Mouse (Mus musculus) heart, embryonic 13.5 days (tissue): Measurements from ENCODE around the gene Ptpru. TPM values are rescaled to one million over a fixed set of nuclear protein-coding genes. Genes with fewer than 3 reads are reported as not detected.
"Not testable (repeated sequence)": the region's sequence is repeated elsewhere in the genome, so short reads cannot be mapped to it uniquely, and the experiment has no call there.

Experiments used
- ATAC-seq: fragments of 200-750 bp; cut with Nextera tagmentation; 2 replicates; pipeline ENCODE4 v1.8.0; 2017; ENCODE audit warnings: moderate TSS enrichment; ENCODE audit not compliant: insufficient number of reproducible peaks, low FRiP score, low TSS enrichment; ENCODE audit errors: extremely low read depth
- H3K27ac ChIP-seq: fragments of 300-500 bp; sonication (generic); replicated peaks from 2 replicates; pipeline ENCODE4 v1.5.1; 2015; ENCODE audit warnings: moderate library complexity, mild to moderate bottlenecking, inconsistent platforms
- H3K27me3 ChIP-seq: fragments of 300-500 bp; sonication (generic); replicated peaks from 2 replicates; pipeline ENCODE4 v1.6.1; 2015; ENCODE audit warnings: mild to moderate bottlenecking, inconsistent platforms
- H3K36me3 ChIP-seq: fragments of 300-500 bp; sonication (generic); 2 replicates; pipeline ENCODE4 v1.6.1; 2015; ENCODE audit warnings: mild to moderate bottlenecking, inconsistent platforms
- H3K4me1 ChIP-seq: fragments of 300-500 bp; sonication (generic); 2 replicates; pipeline ENCODE4 v1.6.1; 2015; ENCODE audit warnings: inconsistent platforms
- H3K4me2 ChIP-seq: fragments of 300-500 bp; sonication (generic); 2 replicates; pipeline ENCODE4 v1.6.1; 2015; ENCODE audit warnings: inconsistent platforms, mild to moderate bottlenecking, moderate library complexity
- H3K4me3 ChIP-seq: fragments of 300-500 bp; sonication (generic); 2 replicates; pipeline ENCODE4 v1.5.1; 2015; ENCODE audit warnings: moderate library complexity, mild to moderate bottlenecking, inconsistent platforms
- H3K9ac ChIP-seq: fragments of 300-500 bp; sonication (generic); 2 replicates; pipeline ENCODE4 v1.6.1; 2015; ENCODE audit warnings: inconsistent platforms, mild to moderate bottlenecking, moderate library complexity
- H3K9me3 ChIP-seq: fragments of 300-500 bp; sonication (generic); 2 replicates; pipeline ENCODE4 v1.6.1; 2016; ENCODE audit warnings: inconsistent platforms
- WGBS: fragments of 180-500 bp; shearing (Covaris S2); methylation state at CpG from one replicate; pipeline ENCODE4 v1.1.7; 2015; ENCODE audit warnings: mixed read lengths; 5-methylcytosine and 5-hydroxymethylcytosine counted together
- polyA plus RNA-seq: library from polyadenylated mRNA; unstranded; fragments of >200 nt; fragmentation: Nextera tagmentation; extraction: Ambion mirVana; gene quantifications from 2 replicates; pipeline ENCODE4 v1.2.1, GENCODE M21; 2015

Ptpru gene
- polyA plus RNA-seq, 1 experiment from 2014 or later = 2.2 TPM

GRCm38 (mm10) chr4:131812458-131812857 lies 25.6 kb downstream of the Ptpru start:
- no peak overlapping the region for H3K4me3 ChIP-seq
- no peak overlapping the region for H3K27ac ChIP-seq
- no peaks in the 10 kb centered on the region for H3K27me3 ChIP-seq
- no peaks in the 10 kb centered on the region for H3K9me3 ChIP-seq
- ATAC-seq = no peak
- WGBS = 79% methylated on average over 11 of the region's 11 CpGs
- no peaks in the 10 kb centered on the region for H3K36me3 ChIP-seq
- H3K4me2 ChIP-seq = no peak overlapping the region
- no peak overlapping the region for H3K9ac ChIP-seq
- no peaks in the 10 kb centered on the region for H3K4me1 ChIP-seq

GRCm38 (mm10) chr4:131805255-131805654 lies 32.8 kb downstream of the Ptpru start:
- H3K9me3 ChIP-seq = no peaks in the 10 kb centered on the region
- ATAC-seq = no peak
- WGBS = 61% methylated on average over 3 of the region's 3 CpGs
- H3K4me3 ChIP-seq = no peak overlapping the region
- no peaks in the 10 kb centered on the region for H3K27me3 ChIP-seq
- no peak overlapping the region for H3K9ac ChIP-seq
- no peak overlapping the region for H3K27ac ChIP-seq
- no peaks in the 10 kb centered on the region for H3K36me3 ChIP-seq
- H3K4me1 ChIP-seq = no peaks in the 10 kb centered on the region
- H3K4me2 ChIP-seq = no peak overlapping the region

DNA sequence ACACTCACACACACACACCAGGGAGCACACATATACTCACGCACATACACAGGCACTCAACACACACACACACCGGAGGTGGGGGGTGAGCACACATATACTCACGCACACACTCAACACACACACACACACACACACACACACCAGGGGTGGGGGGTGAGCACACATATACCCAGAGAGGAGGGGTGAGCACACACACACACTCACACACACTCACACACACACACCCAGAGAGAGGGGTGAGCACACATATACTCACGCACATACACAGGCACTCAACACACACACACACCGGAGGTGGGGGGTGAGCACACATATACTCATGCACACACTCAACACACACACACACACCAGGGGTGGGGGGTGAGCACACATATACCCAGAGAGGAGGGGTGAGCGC lies 33.4 kb downstream of the Ptpru start:
- H3K9ac ChIP-seq, H3K36me3 ChIP-seq, H3K27me3 ChIP-seq, H3K9me3 ChIP-seq, H3K27ac ChIP-seq, H3K4me3 ChIP-seq, H3K4me1 ChIP-seq, H3K4me2 ChIP-seq: not testable (repeated sequence)
- peak; percentile 70 for ATAC-seq
- 96% methylated on average over 3 of the region's 6 CpGs for WGBS

GRCm38 (mm10) chr4:131803846-131804245 lies 34.2 kb downstream of the Ptpru start:
- Histone ChIP-seq H3K4me1 (no peaks in the 10 kb centered on the region), H3K9me3 (no peaks in the 10 kb centered on the region), H3K4me3 (no peak overlapping the region), H3K27me3 (no peaks in the 10 kb centered on the region), H3K9ac (no peak overlapping the region), H3K27ac (no peak overlapping the region), H3K36me3 (no peaks in the 10 kb centered on the region), H3K4me2 (no peak overlapping the region)
- ATAC-seq = no peak
- WGBS = 77% methylated on average over 9 of the region's 9 CpGs

- H3K4me1 ChIP-seq = no peaks in the 10 kb centered on the region
- H3K9me3 ChIP-seq = no peaks in the 10 kb centered on the region
- ATAC-seq = no peak
- peaks cover 25% of the 10 kb centered on the region for H3K27me3 ChIP-seq
- no peak overlapping the region for H3K9ac ChIP-seq
- no peak overlapping the region for H3K4me2 ChIP-seq
- 13% methylated on average over 3 of the region's 4 CpGs for WGBS
- H3K36me3 ChIP-seq = no peaks in the 10 kb centered on the region
- no peak overlapping the region for H3K27ac ChIP-seq
- no peak overlapping the region for H3K4me3 ChIP-seq
These were observed 39.1 kb downstream of the Ptpru start for GRCm38 (mm10) chr4:131798968-131799367.

DNA sequence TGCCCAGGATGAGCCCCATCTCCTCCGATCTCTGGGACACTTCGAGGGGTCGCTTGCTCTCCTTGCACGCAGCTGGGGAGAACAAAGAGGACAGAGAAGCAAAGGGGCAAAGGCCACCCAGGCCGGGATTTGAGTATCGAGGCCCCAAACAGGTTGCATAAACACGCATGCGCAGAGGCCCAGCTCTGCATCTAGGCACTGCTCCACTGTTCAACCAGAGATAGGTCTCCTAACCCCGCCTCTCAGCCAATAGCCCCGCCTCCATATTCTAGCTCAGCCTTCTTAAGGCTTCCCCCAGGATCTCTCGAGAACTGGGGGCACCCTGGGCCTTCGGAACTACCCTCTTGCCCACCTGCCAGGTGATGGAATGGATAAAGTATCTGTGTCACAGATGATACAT lies 40.2 kb downstream of the Ptpru start:
- no peaks in the 10 kb centered on the region for H3K4me1 ChIP-seq
- 70% methylated on average over 12 of the region's 12 CpGs for WGBS
- H3K27ac ChIP-seq = no peak overlapping the region
- H3K36me3 ChIP-seq = no peaks in the 10 kb centered on the region
- ATAC-seq = no peak
- H3K27me3 ChIP-seq = peaks cover 30% of the 10 kb centered on the region
- H3K4me3 ChIP-seq = no peak overlapping the region
- no peaks in the 10 kb centered on the region for H3K9me3 ChIP-seq
- H3K9ac ChIP-seq = no peak overlapping the region
- H3K4me2 ChIP-seq = no peak overlapping the region

- Histone ChIP-seq H3K27me3 (peaks cover 30% of the 10 kb centered on the region), H3K4me1 (no peaks in the 10 kb centered on the region), H3K4me2 (no peak overlapping the region), H3K9me3 (no peaks in the 10 kb centered on the region), H3K36me3 (no peaks in the 10 kb centered on the region), H3K9ac (no peak overlapping the region), H3K4me3 (no peak overlapping the region), H3K27ac (no peak overlapping the region)
- no peak for ATAC-seq
- 77% methylated on average over 7 of the region's 7 CpGs for WGBS
These were observed 40.6 kb downstream of the Ptpru start for GRCm38 (mm10) chr4:131797483-131797882.

DNA sequence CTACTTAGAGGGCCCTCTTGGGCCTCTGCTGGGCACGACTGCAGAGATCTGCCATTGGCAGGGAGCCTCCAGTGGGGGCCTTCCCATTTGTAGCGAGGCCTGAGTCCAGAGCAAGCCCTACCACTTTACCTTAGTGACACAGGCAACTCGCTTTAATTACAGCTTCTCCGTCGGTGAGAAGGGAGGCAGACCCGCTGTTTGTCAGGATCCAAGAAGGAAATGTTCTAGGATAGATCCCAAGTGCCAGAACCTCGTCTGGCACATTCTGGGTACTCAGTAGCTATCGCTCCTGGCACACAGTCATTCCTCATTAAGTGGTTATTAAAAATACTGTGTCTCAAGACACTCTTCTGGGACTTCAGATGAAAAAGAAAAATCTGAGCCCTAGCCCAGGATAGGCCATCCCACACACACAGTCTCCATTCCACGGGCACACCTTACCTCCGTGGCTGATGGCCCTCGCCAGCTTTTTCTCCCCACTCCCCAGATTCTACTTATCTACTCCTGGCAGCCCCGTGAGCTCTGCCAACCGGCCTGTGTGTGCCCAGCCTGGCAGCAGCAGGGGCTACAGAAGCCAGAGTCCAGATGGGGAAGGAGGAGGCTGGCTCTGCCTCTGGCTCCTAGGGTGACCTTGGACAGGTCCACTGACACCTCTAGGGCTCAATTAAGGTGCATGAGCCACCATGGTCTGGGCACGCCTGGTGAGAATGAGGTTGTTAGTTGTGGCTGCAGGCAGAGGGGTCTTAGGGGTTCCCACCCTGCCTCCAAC lies 41.6 kb downstream of the Ptpru start:
- no peak overlapping the region for H3K4me3 ChIP-seq
- 60% methylated on average over 14 of the region's 14 CpGs for WGBS
- H3K4me2 ChIP-seq = no peak overlapping the region
- H3K9ac ChIP-seq = no peak overlapping the region
- no peaks in the 10 kb centered on the region for H3K9me3 ChIP-seq
- no peak overlapping the region for H3K27ac ChIP-seq
- H3K36me3 ChIP-seq = no peaks in the 10 kb centered on the region
- H3K27me3 ChIP-seq = peaks cover 30% of the 10 kb centered on the region
- H3K4me1 ChIP-seq = no peaks in the 10 kb centered on the region
- ATAC-seq = no peak

DNA sequence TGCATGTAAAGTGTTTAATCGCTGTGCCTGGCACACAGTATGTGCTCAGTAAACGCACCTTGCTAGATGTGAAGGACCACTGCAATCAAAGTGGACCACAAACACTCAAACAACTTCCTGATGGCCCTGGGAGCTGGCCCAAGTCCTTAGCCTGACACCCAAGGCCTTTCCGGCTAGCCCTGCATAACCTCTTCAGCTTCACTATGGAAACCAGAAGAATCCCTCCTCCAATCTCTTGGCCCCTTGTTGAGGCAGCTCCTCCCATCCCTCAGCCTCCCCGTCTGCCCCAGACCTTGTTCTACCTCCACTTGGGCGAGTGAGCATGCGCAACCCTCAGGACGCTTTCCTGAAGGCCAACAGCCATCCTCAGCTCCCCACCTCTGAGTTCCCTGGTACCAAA lies 51.3 kb downstream of the Ptpru start:
- ATAC-seq = no peak
- 74% methylated on average over 7 of the region's 7 CpGs for WGBS
- no peak overlapping the region for H3K9ac ChIP-seq
- H3K27me3 ChIP-seq = peaks cover 8% of the 10 kb centered on the region; the same call in 1 of the 2 replicates
- no peaks in the 10 kb centered on the region for H3K9me3 ChIP-seq
- H3K36me3 ChIP-seq = no peaks in the 10 kb centered on the region
- peaks cover 2% of the 10 kb centered on the region for H3K4me1 ChIP-seq
- no peak overlapping the region for H3K4me2 ChIP-seq
- no peak overlapping the region for H3K27ac ChIP-seq
- no peak overlapping the region for H3K4me3 ChIP-seq

GRCm38 (mm10) chr4:131784034-131784433 lies 54.1 kb downstream of the Ptpru start:
- WGBS = 12% methylated on average over 9 of the region's 9 CpGs
- ATAC-seq = no peak
- H3K4me3 ChIP-seq = no peak overlapping the region
- no peaks in the 10 kb centered on the region for H3K9me3 ChIP-seq
- no peak overlapping the region for H3K9ac ChIP-seq
- no peak overlapping the region for H3K27ac ChIP-seq
- peaks cover 19% of the 10 kb centered on the region for H3K27me3 ChIP-seq
- H3K4me2 ChIP-seq = no peak overlapping the region
- no peaks in the 10 kb centered on the region for H3K36me3 ChIP-seq
- peaks cover 18% of the 10 kb centered on the region for H3K4me1 ChIP-seq

GRCm38 (mm10) chr4:131781023-131781422 lies 57.1 kb downstream of the Ptpru start:
- Histone ChIP-seq H3K27me3 (peaks cover 22% of the 10 kb centered on the region), H3K9ac (no peak overlapping the region), H3K27ac (no peak overlapping the region), H3K36me3 (no peaks in the 10 kb centered on the region), H3K9me3 (no peaks in the 10 kb centered on the region), H3K4me1 (peaks cover 18% of the 10 kb centered on the region), H3K4me2 (no peak overlapping the region), H3K4me3 (no peak overlapping the region)
- 40% methylated on average over 3 of the region's 3 CpGs for WGBS
- no peak for ATAC-seq

- ATAC-seq = no peak
- no peaks in the 10 kb centered on the region for H3K9me3 ChIP-seq
- H3K9ac ChIP-seq = no peak overlapping the region
- H3K36me3 ChIP-seq = no peaks in the 10 kb centered on the region
- WGBS = 76% methylated on average over 14 of the region's 14 CpGs
- H3K4me2 ChIP-seq = no peak overlapping the region
- peaks cover 22% of the 10 kb centered on the region for H3K27me3 ChIP-seq
- no peak overlapping the region for H3K4me3 ChIP-seq
- no peak overlapping the region for H3K27ac ChIP-seq
- H3K4me1 ChIP-seq = peaks cover 18% of the 10 kb centered on the region
These were observed 59.3 kb downstream of the Ptpru start for GRCm38 (mm10) chr4:131778616-131779275.
